Mouse (Mus musculus) liver, embryonic 16.5 days (tissue): ENCODE results near the gene Ptpa. TPM values are rescaled to one million over a fixed set of nuclear protein-coding genes. Genes with fewer than 3 reads are reported as not detected.

ENCODE experiments used
- ATAC-seq: fragments of 200-750 bp; cut with Nextera tagmentation; 2 replicates; pipeline ENCODE4 v1.8.0; 2017; ENCODE audit warnings: low read depth, mild to moderate bottlenecking, moderate number of reproducible peaks, moderate library complexity
- H3K27ac ChIP-seq: fragments of 300-500 bp; sonication (generic); 2 replicates; pipeline ENCODE4 v1.5.1; 2014; ENCODE audit warnings: mild to moderate bottlenecking, low read length
- H3K27me3 ChIP-seq: fragments of 300-500 bp; sonication (generic); 2 replicates; pipeline ENCODE4 v1.6.1; 2014; ENCODE audit warnings: low read depth, low read length, mixed read lengths; ENCODE audit not compliant: control insufficient read depth, insufficient read depth
- H3K36me3 ChIP-seq: fragments of 300-500 bp; sonication (generic); 2 replicates; pipeline ENCODE4 v1.6.1; 2014; ENCODE audit warnings: mild to moderate bottlenecking; ENCODE audit not compliant: control insufficient read depth, insufficient read depth
- H3K4me1 ChIP-seq: fragments of 300-500 bp; sonication (generic); 2 replicates; pipeline ENCODE4 v1.6.1; 2014; ENCODE audit warnings: low read depth, low read length, mixed read lengths; ENCODE audit not compliant: control insufficient read depth
- H3K4me2 ChIP-seq: fragments of 300-500 bp; sonication (generic); 2 replicates; pipeline ENCODE4 v1.6.1; 2014; ENCODE audit warnings: low read depth, low read length, mixed read lengths
- H3K4me3 ChIP-seq: fragments of 300-500 bp; sonication (generic); 2 replicates; pipeline ENCODE4 v1.5.1; 2014; ENCODE audit warnings: low read depth, mild to moderate bottlenecking, low read length
- H3K9ac ChIP-seq: fragments of 300-500 bp; sonication (generic); 2 replicates; pipeline ENCODE4 v1.6.1; 2014; ENCODE audit warnings: low read depth, low read length
- H3K9me3 ChIP-seq: fragments of 300-500 bp; sonication (generic); replicated peaks from 2 replicates; pipeline ENCODE4 v1.6.1; 2016; ENCODE audit warnings: low read length; ENCODE audit not compliant: control insufficient read depth
- WGBS: fragments of 180-500 bp; shearing (Covaris S2); extraction: QIAGEN DNeasy Blood & Tissue Kit; methylation state at CpG from one replicate; pipeline ENCODE4 v1.1.7; 2014; ENCODE audit not compliant: insufficient replicate concordance; 5-methylcytosine and 5-hydroxymethylcytosine counted together
- polyA plus RNA-seq: library from polyadenylated mRNA; unstranded; fragments of >200 nt; fragmentation: Nextera tagmentation; extraction: Ambion mirVana; gene quantifications from 2 replicates; pipeline ENCODE4 v1.2.1, GENCODE M21; 2015

Ptpa gene
- polyA plus RNA-seq, 1 experiment from 2014 or later, result 121 TPM

DNA sequence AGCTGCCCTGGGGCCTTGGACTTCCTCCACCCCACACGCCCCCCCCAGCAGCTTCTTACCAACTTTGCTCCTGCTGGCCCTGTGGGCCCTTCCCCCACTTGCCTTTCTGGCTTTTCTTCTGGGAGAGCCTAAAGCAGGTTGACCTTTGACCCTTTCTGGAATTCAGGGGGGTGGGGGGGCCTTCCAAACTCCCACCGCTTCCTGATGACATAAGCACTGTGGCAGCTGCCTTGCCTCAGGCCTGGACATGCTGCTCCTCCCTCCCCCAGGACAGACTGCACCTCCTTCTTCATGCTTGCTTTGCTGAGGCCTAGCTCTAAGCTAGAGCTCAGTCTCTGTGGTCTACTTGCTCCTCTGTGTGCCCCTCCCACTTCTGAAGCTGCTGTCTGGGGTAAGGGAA lies 29.5 kb downstream of the Ptpa start:
- Histone ChIP-seq H3K4me3 (no peak overlapping the region), H3K9ac (no peak overlapping the region; the same call in 1 of the 2 replicates), H3K36me3 (peaks cover 48% of the 10 kb centered on the region), H3K4me2 (no peak overlapping the region), H3K27ac (peak overlapping the region; percentile 59; the same call in 1 of the 2 replicates), H3K27me3 (no peaks in the 10 kb centered on the region), H3K4me1 (peaks cover 29% of the 10 kb centered on the region), H3K9me3 (no peaks in the 10 kb centered on the region)
- ATAC-seq, result peak; percentile 35
- 86% methylated on average over 2 of the region's 2 CpGs for WGBS

GRCm38 (mm10) chr2:30446891-30447826 lies 31.3 kb downstream of the Ptpa start:
- Histone ChIP-seq H3K9ac (no peak overlapping the region), H3K27me3 (no peaks in the 10 kb centered on the region), H3K4me1 (peaks cover 17% of the 10 kb centered on the region), H3K4me3 (no peak overlapping the region), H3K9me3 (no peaks in the 10 kb centered on the region), H3K4me2 (no peak overlapping the region), H3K27ac (no peak overlapping the region), H3K36me3 (peaks cover 53% of the 10 kb centered on the region)
- ATAC-seq, result no peak
- WGBS, result 71% methylated on average over 10 of the region's 10 CpGs

- no peaks in the 10 kb centered on the region for H3K27me3 ChIP-seq
- no peak overlapping the region for H3K4me2 ChIP-seq
- ATAC-seq, result no peak
- H3K9ac ChIP-seq, result no peak overlapping the region
- WGBS, result 84% methylated on average over 7 of the region's 7 CpGs
- peaks cover 50% of the 10 kb centered on the region for H3K36me3 ChIP-seq
- no peaks in the 10 kb centered on the region for H3K9me3 ChIP-seq
- H3K4me1 ChIP-seq, result peaks cover 10% of the 10 kb centered on the region
- no peak overlapping the region for H3K4me3 ChIP-seq
- H3K27ac ChIP-seq, result no peak overlapping the region
Observed at GRCm38 (mm10) chr2:30448371-30448770, 32.5 kb downstream of the Ptpa start.

DNA sequence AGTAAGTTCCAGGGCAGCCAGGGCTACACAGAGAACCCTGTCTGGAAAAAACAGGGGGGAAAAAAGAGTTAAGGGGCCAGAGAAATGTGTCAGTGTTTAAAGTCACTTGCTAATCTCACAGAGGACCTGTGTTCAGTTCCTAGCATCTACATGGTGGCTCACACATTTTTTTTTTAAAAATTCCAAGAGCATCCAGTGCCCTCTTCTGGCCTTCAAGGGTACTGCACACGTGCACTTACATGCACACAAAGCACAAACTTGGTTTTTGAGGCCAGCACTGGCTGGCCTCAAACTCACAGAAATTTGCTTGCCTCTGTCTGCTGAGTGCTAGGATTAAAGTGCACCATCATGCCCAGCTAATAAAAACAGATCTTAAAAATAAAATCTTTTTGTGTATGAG lies 34.7 kb downstream of the Ptpa start:
- Histone ChIP-seq H3K36me3 (peaks cover 40% of the 10 kb centered on the region), H3K9me3 (no peaks in the 10 kb centered on the region), H3K4me3 (no peak overlapping the region), H3K27ac (no peak overlapping the region), H3K9ac (no peak overlapping the region), H3K4me2 (no peak overlapping the region), H3K27me3 (no peaks in the 10 kb centered on the region), H3K4me1 (peaks cover 2% of the 10 kb centered on the region)
- no peak for ATAC-seq
- WGBS, result 50% methylated on average over 1 of the region's 1 CpGs

GRCm38 (mm10) chr2:30451525-30451924 lies 35.7 kb downstream of the Ptpa start:
- Histone ChIP-seq H3K9me3 (no peaks in the 10 kb centered on the region), H3K27ac (no peak overlapping the region), H3K9ac (no peak overlapping the region), H3K4me2 (no peak overlapping the region), H3K4me1 (no peaks in the 10 kb centered on the region), H3K36me3 (peaks cover 33% of the 10 kb centered on the region), H3K4me3 (no peak overlapping the region), H3K27me3 (no peaks in the 10 kb centered on the region)
- ATAC-seq, result no peak
- WGBS, result 82% methylated on average over 3 of the region's 3 CpGs

DNA sequence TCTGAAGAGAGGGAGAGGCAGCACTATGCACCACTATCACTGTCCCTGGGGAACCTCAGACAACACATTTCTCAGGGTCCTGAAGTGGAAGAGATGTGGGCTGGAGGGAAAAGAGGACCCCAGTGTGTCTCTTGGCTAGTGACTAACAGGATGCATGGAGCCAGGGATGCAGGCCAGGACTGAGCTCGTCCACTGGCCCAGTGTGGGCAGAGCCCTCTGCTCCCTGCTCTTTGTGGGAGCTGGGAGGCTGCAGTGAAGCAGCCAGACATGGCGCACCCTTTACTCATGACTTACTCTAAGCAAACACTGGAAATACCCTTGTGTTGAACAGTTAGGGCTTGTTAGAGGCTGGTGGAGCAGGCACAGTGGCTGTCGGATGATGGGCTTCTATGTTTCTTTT lies 37.7 kb downstream of the Ptpa start:
- Histone ChIP-seq H3K4me1 (no peaks in the 10 kb centered on the region), H3K4me2 (no peak overlapping the region), H3K4me3 (no peak overlapping the region), H3K36me3 (peaks cover 24% of the 10 kb centered on the region), H3K27ac (no peak overlapping the region), H3K9me3 (no peaks in the 10 kb centered on the region), H3K27me3 (no peaks in the 10 kb centered on the region), H3K9ac (no peak overlapping the region)
- WGBS, result 77% methylated on average over 3 of the region's 3 CpGs
- ATAC-seq, result no peak

DNA sequence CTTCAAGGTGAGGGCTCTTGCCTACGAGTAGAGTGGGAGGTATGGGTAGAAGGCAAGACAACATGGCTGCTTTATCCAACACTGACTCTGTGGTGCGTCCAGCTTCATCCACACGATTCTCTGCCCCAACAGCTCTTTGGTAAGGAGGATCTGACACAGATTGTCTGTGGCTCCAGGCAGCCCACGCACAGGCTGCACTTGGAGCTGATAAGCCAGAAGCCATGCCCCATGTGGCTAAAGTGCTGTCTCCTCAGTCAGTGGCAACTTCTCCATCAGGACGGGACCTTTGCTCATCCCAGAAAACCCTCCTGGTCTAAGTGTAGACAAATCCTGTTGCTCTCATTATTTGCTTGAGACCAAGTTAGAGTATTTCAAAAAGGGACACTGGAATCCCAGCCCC lies 38.7 kb downstream of the Ptpa start:
- 44% methylated on average over 5 of the region's 5 CpGs for WGBS
- ATAC-seq, result no peak
- H3K9me3 ChIP-seq, result no peaks in the 10 kb centered on the region
- H3K27ac ChIP-seq, result no peak overlapping the region
- no peak overlapping the region for H3K9ac ChIP-seq
- H3K27me3 ChIP-seq, result no peaks in the 10 kb centered on the region
- H3K36me3 ChIP-seq, result peaks cover 20% of the 10 kb centered on the region
- H3K4me1 ChIP-seq, result no peaks in the 10 kb centered on the region
- H3K4me2 ChIP-seq, result no peak overlapping the region
- H3K4me3 ChIP-seq, result no peak overlapping the region

DNA sequence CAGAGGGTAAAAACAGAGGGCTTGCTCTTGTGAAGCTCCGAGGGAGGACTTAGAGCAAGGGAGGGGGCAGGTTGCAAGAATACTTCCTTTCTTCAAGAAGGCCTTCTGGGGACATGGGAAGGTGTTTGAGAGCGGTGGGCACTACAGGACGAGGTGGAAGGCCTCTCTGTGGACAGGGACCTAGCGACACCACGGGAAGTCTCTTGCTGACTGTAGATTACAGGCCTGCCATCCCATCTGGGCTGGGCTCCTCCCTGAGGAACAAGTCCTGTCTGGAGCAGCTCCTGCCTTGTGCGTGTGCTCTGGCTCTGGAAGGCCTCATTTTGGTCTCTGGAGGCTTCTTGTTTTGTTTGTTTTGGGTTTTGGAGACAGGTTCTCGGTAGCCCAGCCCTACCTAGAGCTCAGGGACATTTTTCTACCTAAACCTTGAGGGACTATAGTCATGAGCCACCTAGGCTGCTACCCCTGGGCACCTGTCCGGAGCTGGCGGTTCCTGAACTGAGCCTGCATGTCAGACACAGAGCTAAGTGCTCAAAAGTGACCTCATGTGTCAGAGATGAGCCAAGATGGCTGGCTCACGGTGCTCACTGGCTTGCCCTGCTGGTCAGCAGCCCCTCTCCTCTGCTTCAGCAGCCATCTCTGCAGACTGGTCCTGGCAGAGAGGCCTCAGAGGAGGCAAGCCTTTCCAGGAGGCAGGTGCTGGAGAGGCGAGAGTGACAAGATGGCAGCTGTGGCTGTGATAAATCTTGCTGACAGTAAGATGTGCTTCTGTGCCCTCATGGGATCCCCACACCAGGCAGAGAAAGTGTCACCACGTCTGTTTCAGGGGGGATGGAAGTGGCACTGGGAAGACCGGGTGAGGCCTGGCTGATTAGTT lies 40.5 kb downstream of the Ptpa start:
- ATAC-seq, result no peak
- no peak overlapping the region for H3K27ac ChIP-seq
- H3K9ac ChIP-seq, result no peak overlapping the region
- 79% methylated on average over 13 of the region's 13 CpGs for WGBS
- H3K9me3 ChIP-seq, result no peaks in the 10 kb centered on the region
- no peaks in the 10 kb centered on the region for H3K4me1 ChIP-seq
- H3K36me3 ChIP-seq, result peaks cover 7% of the 10 kb centered on the region; the same call in 1 of the 2 replicates
- H3K27me3 ChIP-seq, result no peaks in the 10 kb centered on the region
- H3K4me3 ChIP-seq, result no peak overlapping the region
- H3K4me2 ChIP-seq, result no peak overlapping the region
